Mouse (Mus musculus): ENCODE measurements around the gene Ly9.

DNA sequence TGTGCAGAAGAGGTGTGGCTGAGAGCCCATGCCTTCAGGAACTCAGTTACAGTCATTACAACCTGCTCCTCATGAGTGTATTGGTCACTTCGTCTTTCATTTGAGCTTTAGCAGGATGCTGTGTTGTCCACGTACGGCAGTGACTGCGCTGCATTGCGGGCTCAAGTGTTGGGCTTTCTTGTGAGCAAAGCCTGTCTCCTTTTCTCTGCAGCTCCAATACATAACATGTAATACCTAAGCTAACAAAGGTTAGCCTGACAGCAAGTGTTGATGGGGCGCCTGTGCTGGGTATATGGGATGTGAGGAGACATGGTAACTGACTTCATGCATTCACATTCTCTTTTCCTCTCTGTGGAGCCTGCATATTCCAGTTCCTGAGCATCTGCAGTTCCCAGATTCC lies 12.9 kb upstream of the Ly9 start:
- TF ChIP-seq POLR2A (IDR thresholded peaks at IDR 0.05; ENCODE audit: control insufficient read depth, extremely low read depth, insufficient read depth, low read length, poor library complexity) (no peak), CTCF (IDR thresholded peaks at IDR 0.05; ENCODE audit: borderline replicate concordance, control insufficient read depth, extremely low read depth, insufficient read depth, low read length, poor library complexity) (no peak)

All from thymus, adult 2 months (tissue).